Mouse (Mus musculus): ENCODE measurements around the gene Mrps27.
A peak's percentile ranks its signal among the peaks of the same experiment; 100 is the strongest.

Gene Mrps27

DNA sequence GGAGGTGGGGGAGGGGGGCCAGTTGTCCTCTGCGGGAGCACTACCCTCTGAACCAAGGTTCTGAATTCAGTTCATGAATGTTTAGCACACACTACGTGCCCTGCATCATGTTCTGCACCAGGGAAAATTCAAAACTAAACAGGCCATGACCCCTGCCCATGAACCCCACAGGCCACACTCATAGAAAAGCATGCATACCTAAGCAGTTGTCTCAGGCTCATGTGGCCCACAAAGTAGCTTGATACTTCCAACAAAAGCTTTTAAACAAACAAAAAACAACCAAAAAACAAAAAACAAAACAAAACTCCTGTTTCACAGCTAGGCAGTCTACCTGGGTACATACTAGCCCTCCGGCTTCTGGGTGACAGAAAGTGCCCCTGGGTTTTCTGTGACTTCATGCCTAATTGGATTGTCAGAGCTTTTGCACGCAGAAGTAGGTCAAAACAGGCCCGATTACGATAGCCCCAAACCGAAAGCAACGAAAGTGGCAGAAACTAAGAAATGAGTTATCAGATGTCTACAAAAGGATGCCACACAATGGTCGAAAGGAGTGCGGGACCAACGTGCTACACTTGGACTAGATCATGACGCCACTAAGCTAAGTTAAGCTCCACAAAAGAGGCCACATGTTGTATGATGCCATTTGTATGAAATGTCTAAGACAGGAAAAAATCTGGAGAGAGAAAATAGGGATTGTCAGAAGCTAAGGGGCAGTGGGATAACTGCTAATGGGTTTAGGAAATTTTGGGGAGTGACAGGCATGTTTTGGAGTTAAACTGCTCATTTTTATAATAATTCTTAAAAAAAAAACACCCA, 98.1 kb downstream of the Mrps27 start:
- no peak for DNase-seq

DNA sequence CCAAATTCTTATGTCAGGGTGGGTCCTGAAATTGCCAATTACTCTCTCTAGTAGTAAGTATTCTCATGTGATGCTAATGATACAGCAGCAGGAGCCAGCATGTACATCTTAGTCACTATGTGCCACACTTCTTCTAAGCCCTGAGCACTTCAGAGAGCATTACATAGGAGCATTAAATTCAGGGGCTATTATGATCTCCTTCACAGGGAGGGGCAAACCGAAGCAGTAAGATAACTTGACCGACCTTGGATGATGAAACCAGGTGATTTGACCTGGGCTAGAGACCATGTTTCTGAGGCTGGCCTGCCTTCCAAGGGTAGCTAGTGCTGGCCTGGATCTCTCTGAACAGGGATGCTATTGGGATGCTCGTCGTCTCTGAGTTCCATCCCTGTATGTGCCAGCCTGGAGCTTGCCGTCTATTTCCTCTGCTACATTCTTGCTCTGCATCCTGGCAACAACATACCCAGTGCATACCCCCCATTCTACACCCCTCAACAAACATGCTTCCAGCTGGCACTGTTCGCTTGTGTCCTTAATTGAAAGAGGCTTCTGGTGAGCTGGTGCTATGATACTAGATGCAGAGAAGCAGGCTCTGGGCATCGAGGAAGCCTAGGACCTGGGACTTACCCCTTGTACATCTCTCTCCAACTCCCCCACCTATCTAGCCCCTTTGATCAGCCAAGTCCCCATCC, 99.0 kb downstream of the Mrps27 start:
- DNase-seq, result no peak

DNA sequence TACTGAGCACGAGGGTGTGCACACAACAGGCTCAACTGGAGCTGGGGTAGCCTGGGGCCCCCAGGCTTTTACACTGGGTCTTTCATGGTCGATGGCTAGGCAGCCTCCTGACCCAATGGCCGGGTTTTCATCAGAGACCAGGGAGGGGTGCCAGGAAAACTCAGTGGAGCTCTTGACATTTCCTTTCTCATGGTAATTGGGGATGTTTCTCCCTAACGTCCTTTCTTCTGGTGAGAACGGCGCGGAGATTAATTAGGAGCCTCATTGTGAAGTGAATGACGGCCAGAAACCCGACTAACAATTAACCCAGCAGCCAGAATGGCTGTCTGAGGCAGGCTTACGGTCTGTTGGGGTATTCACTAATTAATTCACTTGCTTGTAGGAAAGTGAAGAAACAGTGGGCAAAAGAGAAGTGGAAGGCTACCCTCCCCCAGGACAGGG, 99.9 kb downstream of the Mrps27 start:
- DNase-seq, result no peak

DNA sequence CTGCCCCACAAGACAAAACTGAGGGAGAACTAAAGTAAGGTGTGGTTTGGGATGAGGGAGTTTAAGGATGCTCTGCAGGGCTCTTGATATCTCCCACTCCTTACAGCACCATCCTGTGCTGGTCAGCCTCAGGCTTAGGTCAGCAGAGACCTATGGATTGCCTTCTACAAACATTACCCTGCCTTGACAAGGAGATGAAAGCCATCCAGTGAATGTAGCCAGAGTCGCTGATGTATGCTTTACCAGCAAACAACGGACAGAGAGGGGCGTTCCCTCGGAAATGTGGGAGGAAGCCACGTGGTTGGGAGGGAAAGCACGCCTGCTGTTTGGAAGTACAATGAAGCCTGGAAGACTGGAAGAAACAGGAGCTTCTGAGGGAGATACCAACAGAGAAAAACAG, 100.3 kb downstream of the Mrps27 start:
- no peak for DNase-seq

DNA sequence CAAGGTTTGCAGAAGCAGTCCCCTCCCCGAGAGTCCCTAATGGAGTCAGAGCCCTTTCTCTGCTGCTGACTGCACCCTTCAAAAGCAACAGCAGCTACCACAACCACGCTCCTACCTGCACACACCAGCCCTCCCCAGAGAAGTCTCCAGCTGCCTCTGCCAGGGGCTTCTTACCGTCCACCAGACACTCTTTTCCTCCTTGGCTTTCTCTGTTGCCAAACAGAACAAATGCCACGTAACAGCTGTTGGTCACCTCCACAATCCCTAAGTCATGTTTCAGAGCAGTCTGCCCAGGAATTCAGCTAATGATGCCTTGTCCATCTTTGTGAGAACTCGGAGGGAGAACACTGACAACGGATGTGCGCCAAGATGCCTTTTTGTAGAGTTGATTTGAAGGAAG, 102.4 kb downstream of the Mrps27 start:
- DNase-seq, result no peak

DNA sequence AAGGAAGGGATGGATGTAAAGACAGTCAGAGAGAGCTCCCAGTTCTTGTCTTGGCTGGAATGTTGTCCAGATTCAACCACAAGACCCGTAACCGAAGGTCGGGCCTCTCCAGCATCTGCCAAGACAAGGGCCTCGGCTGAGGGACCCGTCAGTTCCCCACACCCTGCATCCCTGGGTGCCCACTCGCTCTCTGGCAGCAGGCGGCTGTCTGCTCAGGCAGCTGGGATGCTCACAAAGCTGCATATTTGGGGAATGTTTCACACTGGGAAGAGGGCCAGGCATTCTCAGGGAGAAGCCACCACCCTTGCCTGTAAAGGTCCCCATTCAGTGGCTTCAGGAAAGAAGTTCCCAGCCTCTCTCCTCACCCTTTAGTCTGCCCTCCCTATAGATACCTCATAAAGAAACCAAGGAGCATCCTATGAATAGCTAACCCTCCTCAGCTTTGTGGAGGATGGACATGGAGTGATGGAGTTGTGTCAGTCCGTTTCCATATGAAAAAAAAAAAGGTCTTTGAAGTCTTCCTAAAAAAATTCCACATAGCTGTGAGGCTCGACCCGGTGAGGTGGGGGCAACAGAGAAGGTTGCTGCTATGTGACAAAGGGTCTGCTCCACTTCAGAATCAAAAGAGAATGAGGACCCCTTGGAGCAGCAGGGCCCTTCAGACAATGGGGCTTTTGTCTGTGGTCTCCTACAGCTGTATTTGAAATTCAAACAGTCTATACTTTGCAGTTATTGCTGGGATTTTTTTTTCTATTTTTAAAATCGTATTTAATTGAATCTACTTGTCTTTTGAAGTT, 103.0 kb downstream of the Mrps27 start:
- peak; percentile 81 for DNase-seq

DNA sequence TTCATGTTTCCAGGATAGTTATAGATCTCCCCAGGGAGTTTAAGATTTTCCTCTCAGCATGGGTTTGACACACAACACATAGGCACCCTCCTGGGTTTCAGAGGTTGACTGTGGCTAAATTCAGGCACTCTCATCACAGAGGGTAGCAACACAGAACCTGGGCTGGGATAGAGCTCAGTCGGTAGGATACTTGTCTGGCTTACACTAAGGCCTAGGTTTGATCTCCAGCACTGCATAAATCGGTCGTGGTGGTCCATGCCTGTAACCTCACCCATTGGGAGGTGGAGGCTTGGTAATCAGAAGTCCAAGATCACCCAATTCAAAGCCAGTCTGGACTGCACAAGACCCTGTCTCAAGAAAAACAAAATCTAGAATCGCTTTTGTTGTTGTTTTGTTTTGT, 103.7 kb downstream of the Mrps27 start:
- no peak for DNase-seq

DNA sequence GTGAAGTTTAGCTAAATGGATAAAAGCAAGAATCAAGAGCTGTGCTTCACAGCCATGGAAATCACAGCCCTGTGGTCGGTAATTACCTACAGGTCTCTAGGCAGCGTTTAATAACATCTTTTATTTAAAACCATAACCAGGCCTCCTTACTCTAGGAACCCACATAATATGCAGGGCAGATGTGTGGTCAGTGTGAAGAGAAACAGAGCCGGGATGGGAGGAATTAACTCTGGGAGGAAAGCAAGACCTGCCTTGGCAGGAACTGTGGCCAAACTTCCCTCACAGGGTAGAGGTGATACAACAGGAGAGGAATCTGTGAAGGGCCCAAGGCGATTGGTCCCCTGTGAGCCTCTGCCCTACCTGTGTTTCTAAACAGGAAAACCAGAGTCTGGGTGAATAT, 105.0 kb downstream of the Mrps27 start:
- no peak for DNase-seq

DNA sequence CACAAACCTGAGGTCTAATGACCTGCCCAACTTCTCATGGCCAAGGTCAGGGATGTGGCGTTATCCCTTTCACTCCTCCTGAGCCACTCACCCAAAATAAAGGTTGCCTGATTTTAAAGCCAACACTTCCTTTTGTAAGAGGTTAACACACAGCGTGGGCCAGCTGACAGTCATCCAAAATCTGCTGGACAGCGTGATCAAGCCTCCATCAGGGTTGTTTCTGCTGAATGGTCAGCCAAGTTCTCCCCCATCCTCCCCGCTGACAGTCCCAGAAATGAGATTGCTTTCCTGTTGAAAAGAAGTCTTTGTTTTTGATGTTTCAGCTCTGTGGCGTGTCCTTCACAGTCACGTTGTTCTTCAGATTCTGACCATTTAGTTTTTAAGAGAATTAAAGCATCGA, 106.2 kb downstream of the Mrps27 start:
- peak; percentile 50 for DNase-seq

DNA sequence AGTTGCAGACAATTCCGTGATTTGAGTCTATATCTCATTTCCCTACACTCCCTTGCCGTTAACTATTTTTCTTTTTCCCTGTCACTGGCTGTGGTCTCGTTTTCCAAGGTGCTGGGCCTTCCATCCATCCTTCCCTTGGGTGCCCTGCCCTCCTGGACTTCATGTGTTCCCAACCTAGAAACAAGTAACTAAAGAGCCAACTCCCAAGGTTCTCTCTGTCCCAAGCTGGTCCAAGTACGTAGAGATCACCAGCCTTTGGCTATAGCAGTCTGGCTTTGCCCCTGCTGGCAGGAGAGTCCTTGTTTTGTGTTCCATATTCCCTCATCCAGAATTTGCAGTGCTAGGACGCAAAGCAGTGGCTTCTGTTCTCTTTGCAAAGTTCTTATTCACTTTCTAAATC, 106.7 kb downstream of the Mrps27 start:
- no peak for DNase-seq

DNA sequence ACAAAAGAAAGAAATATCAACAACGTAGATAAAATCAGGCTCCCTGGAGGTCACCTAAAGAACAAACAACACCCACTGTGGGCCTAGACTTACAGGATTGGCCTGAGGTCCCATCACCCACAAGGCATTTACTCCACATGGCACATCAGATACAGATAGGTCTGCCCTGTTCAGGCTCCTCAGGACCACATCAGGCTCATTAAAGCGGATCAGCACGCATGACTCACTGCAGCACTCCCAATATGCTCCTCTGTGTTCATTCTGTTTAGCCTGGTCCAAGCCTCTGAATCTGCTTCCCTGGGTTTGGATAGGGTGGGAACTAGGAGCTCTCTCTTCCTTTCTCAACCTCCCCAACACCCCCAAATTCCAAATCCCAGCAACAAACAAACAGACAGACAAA, 107.9 kb downstream of the Mrps27 start:
- DNase-seq, result no peak

DNA sequence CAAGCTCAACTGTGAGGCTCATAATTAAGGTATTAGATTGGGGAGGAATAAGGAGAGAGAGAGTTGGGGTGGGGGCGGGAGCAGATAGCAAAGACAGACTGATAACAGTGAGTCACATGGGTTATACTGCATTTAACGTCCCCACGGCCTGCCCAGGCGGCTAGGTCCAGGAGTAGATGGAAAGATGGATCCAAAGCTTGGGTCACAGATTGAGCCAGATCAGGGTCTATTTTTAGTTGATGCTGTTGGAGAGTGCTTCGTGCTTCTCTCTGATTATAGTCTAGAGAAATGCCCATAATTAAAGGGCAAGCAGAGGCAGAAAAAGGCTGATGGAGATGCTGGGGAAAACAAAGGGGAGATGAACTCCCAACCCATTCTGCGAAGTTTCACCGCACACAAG, 110.4 kb downstream of the Mrps27 start:
- DNase-seq, result no peak

DNA sequence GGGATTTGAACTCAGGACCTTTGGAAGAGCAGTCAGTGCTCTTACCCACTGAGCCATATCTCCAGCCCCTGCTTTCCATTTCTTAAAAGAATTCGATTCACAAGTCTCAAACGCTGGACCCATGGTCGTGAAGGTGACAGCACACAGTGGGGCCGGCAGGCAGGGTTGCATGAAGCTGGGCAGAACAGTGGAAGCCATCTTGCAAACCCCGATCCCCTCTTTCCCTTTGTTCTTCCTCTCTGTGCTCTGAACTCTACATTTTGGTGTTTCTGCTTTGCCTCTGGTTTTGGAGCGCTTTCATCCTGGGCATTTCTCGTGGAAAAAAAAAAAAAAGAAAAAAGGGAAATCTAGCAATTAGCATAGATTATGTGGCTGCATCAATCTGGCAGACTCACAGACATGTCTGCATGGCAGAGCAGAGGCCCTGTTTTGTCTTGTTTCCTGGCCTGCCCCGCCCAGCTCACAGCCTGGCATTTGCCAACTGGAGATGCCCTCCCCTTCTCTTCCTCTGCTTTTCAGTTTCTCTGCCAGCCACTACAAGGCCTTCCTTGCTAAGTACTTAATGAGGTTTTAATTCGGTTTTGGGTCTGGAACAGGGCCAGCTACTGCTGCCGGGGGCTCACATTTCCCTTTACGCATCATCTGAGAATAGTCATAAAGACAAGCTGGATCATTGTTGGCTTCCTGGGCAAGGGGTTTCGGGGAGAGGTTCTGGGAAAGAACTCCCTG, 114.2 kb downstream of the Mrps27 start:
- no peak for DNase-seq

DNA sequence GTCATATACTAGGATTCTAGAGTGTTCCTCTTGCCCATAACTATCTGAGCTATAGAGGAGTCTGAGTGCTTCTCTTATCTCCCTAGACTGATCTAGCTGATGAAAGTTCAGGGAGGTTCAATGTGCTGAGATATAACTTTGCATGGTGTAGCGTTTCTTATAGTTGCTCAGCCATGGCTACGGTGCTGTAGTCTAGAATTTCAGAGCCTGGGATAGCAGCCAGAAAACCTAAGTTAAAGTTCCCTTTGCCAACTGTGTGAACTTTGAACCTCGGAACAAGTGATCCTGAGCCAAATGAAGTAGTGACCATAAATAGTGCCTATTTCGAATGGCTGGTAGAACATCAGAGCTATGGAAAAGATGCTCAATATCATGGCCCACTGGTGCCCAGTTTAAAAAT, 115.0 kb downstream of the Mrps27 start:
- no peak for DNase-seq

DNA sequence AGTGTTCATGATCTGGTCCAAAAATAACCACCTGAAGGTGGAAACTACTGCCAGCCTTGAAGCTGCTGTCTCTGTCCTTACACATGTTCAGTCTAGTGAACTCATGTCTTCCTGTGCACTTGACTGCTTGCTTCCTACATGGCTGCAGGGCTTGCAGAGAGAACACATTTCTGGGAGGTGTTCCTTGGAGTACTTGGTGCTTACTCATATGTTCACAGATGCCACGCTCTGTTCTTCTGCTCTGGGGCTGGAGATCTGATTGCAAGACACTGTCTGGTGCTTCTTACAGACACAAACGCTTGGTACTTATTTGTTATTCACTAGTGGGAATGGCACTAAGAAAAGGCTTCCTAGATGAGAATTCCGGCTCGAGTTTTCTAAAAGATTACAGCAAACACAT, 117.3 kb downstream of the Mrps27 start:
- no peak for DNase-seq

DNA sequence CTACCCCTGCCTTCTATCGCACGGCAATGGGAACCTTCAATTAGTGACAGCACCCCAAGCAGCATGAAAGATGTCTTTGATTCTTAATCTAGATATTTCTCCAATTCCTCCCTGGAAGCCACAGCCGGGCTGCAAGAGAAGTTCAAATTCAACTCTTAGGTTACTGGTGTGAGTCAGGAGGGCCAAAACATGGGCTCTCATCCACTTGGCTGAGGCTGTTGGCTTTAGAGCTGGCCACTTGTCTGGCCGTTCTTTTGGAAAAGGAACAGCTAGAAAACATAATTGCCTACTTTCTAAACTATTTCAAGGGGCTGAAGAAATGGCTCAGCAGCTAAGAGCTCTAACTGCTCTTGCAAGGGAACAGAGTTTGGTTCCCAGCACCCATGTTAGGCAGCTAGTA, 120.0 kb downstream of the Mrps27 start:
- DNase-seq, result no peak

Data from right cerebral cortex, adult 18-20 months (tissue).